Mouse (Mus musculus) heart, adult 8-10 months (tissue): ENCODE data around the gene Ms4a6b. TPM values are rescaled to one million over a fixed set of nuclear protein-coding genes. Genes with fewer than 3 reads are reported as not detected.
"Not testable (repeated sequence)": the region's sequence is repeated elsewhere in the genome, so short reads cannot be mapped to it uniquely, and the experiment has no call there.

Experiments used
- DNase-seq: peaks from one replicate; pipeline ENCODE4 v3.0.0; 2022; ENCODE audit warnings: low spot score
- total RNA-seq, 4 experiments: library from RNA; stranded (reverse); gene quantifications; 2 replicates each; pipeline ENCODE4 v1.2.4; 2022

Gene Ms4a6b
- 1 to 10 TPM; 2.4 to 5.9 (median 3.6) TPM for total RNA-seq

- DNase-seq = no peak
Measured at GRCm38 (mm10) chr19:11516246-11516645, at the start of gene Ms4a6b. Gene Ms4a6b (plus strand): TSS chr19:11516512.

GRCm38 (mm10) chr19:11468361-11468760 lies 48.0 kb upstream of the Ms4a6b start:
- DNase-seq = peak; percentile 25

GRCm38 (mm10) chr19:11469215-11469614 lies 47.1 kb upstream of the Ms4a6b start, which contains the start of gene Ms4a6c:
Gene Ms4a6c (plus strand): TSS chr19:11469366.
- not testable (repeated sequence) for DNase-seq

- no peak for DNase-seq
Measured at GRCm38 (mm10) chr19:11479714-11480113, 36.6 kb upstream of the Ms4a6b start.

GRCm38 (mm10) chr19:11482684-11483083 lies 33.6 kb upstream of the Ms4a6b start:
- DNase-seq = no peak

GRCm38 (mm10) chr19:11483941-11484340 lies 32.4 kb upstream of the Ms4a6b start:
- no peak for DNase-seq

- no peak for DNase-seq
Measured at GRCm38 (mm10) chr19:11484388-11484787, 31.9 kb upstream of the Ms4a6b start.

GRCm38 (mm10) chr19:11485266-11485665 lies 31.0 kb upstream of the Ms4a6b start:
- no peak for DNase-seq

- no peak for DNase-seq
Measured at GRCm38 (mm10) chr19:11485746-11486145, 30.6 kb upstream of the Ms4a6b start, which contains the start of gene Gm8369. Gene Gm8369 (plus strand): TSS chr19:11485938.

- no peak for DNase-seq
Measured at GRCm38 (mm10) chr19:11486599-11486998, 29.7 kb upstream of the Ms4a6b start.

GRCm38 (mm10) chr19:11491406-11492189 lies 24.7 kb upstream of the Ms4a6b start:
- no peak for DNase-seq

GRCm38 (mm10) chr19:11492671-11493070 lies 23.6 kb upstream of the Ms4a6b start:
- DNase-seq = no peak

- DNase-seq = no peak
Measured at GRCm38 (mm10) chr19:11494519-11494918, 21.8 kb upstream of the Ms4a6b start.

- DNase-seq = no peak
Measured at GRCm38 (mm10) chr19:11496361-11496760, 20.0 kb upstream of the Ms4a6b start.

GRCm38 (mm10) chr19:11497300-11497699 lies 19.0 kb upstream of the Ms4a6b start:
- not testable (repeated sequence) for DNase-seq

- DNase-seq = no peak
Measured at GRCm38 (mm10) chr19:11500796-11501195, 15.5 kb upstream of the Ms4a6b start.

- DNase-seq = no peak
Measured at GRCm38 (mm10) chr19:11501326-11501725, 15.0 kb upstream of the Ms4a6b start.

GRCm38 (mm10) chr19:11504857-11505256 lies 11.5 kb upstream of the Ms4a6b start:
- no peak for DNase-seq

- DNase-seq = peak; percentile 28
Measured at GRCm38 (mm10) chr19:11513458-11513857, 2.9 kb upstream of the Ms4a6b start.

GRCm38 (mm10) chr19:11516845-11517244 lies 533 bp downstream of the Ms4a6b start:
- DNase-seq = no peak

GRCm38 (mm10) chr19:11517373-11517772 lies 1.1 kb downstream of the Ms4a6b start:
- DNase-seq = peak; percentile 55

GRCm38 (mm10) chr19:11518356-11518755 lies 2.0 kb downstream of the Ms4a6b start:
- DNase-seq = not testable (repeated sequence)

- no peak for DNase-seq
Measured at GRCm38 (mm10) chr19:11520146-11520545, 3.8 kb downstream of the Ms4a6b start.
